Mouse (Mus musculus) large intestine, adult 2 months (tissue): ENCODE data around the gene Olfr456. TPM values are rescaled to one million over a fixed set of nuclear protein-coding genes. Genes with fewer than 3 reads are reported as not detected.
"Not testable (repeated sequence)": the region's sequence is repeated elsewhere in the genome, so short reads cannot be mapped to it uniquely, and the experiment has no call there.

Experiments
- DNase-seq: peaks from one replicate; pipeline ENCODE4 v3.0.0-alpha.2; 2012; ENCODE audit warnings: low read depth, low spot score
- WGBS: fragments of 180-500 bp; shearing (Covaris S2); methylation state at CpG from one replicate; pipeline ENCODE4 v1.1.7; 2018; 5-methylcytosine and 5-hydroxymethylcytosine counted together
- polyA plus RNA-seq: library from polyadenylated mRNA; depleted of rRNA; stranded (reverse); fragments of >200 nt; gene quantifications from 2 replicates; pipeline ENCODE4 v1.2.3, GENCODE M21; 2012; rRNA removed

Gene Olfr456
- polyA plus RNA-seq, result not detected in 2 replicates

DNA sequence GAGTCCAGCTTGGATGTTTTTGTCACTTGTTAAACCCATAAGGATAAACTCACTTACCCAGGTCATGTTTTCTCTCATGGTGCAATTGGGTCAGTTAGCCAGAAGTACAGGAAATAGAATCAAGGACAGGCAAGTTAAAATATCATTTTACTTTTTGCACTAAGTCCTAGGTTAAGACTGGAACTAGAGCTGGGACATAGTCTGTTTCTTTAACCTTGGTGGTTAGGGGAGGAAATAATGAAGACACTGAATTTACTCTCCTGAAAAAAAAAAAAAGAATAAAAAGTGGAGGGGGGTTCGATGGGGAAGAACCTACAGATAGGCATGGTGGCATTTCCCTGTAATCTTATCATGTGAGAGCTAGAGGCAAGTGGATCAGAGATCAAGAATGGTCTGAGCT is at the start of gene Olfr456:
TSS of gene Olfr456 (minus strand) at position 101 of the 400 bp plus-strand sequence.
- DNase-seq, result no peak
- WGBS, result 79% methylated on average over 1 of the region's 1 CpGs

- no peak for DNase-seq
- 49% methylated on average over 1 of the region's 1 CpGs for WGBS
These were observed 26.4 kb upstream of the Olfr456 start for GRCm38 (mm10) chr6:42513461-42513860.

- no peak for DNase-seq
These were observed 22.3 kb upstream of the Olfr456 start for GRCm38 (mm10) chr6:42509311-42509710.

- no peak for DNase-seq
- 82% methylated on average over 2 of the region's 2 CpGs for WGBS
These were observed 16.5 kb upstream of the Olfr456 start for GRCm38 (mm10) chr6:42503478-42503877.

- 66% methylated on average over 1 of the region's 1 CpGs for WGBS
These were observed 2.7 kb upstream of the Olfr456 start for GRCm38 (mm10) chr6:42489731-42490130.

GRCm38 (mm10) chr6:42484633-42485032 is 2.4 kb downstream of the Olfr456 start:
- DNase-seq, result no peak

More at GRCm38 (mm10) chr6:42489731-42490130, 2.7 kb upstream of the Olfr456 start:
- DNase-seq, result no peak

DNA sequence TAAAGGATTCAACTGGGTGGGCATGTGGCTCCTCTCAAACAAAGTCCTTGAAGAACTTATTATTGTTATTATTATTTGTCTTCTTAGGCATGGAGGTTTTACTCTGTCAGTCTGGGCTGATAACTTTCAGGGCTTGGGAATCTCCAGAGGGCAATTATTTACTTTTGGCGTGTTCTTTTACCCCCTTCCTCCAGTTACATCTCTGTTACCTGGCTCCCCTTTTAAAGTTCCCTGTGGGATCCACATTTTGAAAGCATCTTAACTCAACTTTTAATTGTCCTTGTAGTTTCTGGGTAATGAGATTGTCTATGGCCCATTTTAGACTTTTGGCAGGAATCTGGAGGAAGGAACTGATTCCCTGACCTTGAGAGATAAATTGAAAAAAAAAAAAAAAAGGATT is 10.8 kb downstream of the Olfr456 start, which contains the start of gene Olfr457:
TSS of gene Olfr457 (minus strand) at position 101 of the 400 bp plus-strand sequence.
- no peak for DNase-seq
- 51% methylated on average over 1 of the region's 1 CpGs for WGBS

DNA sequence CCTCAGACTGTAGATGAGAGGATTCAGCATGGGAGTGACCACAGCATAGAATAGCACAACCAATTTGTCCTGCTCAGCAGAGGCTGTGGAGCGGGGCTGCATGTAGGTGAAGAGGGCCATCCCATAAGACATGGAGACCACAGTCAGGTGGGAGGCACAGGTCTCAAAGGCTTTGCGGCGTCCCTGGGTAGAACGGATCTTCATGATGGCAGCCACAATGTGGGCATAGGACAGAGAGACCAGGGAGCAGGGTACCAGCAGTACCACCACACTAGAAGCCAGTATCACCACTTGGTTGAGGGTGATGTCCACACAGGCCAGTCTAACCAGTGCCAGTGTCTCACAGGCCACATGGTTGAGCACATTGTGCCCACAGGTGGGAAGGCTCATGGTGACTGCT is 15.7 kb downstream of the Olfr456 start:
- DNase-seq, result not testable (repeated sequence)

GRCm38 (mm10) chr6:42470542-42470941 is 16.5 kb downstream of the Olfr456 start:
- 87% methylated on average over 4 of the region's 4 CpGs for WGBS
- no peak for DNase-seq

More for the DNA sequence above, 15.7 kb downstream of the Olfr456 start:
- 93% methylated on average over 4 of the region's 4 CpGs for WGBS

GRCm38 (mm10) chr6:42465096-42465495 is 21.9 kb downstream of the Olfr456 start, which contains the start of gene Olfr458:
Gene Olfr458 (minus strand): TSS chr6:42465196.
- DNase-seq, result no peak
- WGBS, result 63% methylated on average over 1 of the region's 1 CpGs

- no peak for DNase-seq
- WGBS, result 68% methylated on average over 2 of the region's 2 CpGs
These were observed 39.6 kb downstream of the Olfr456 start for GRCm38 (mm10) chr6:42447381-42447780.

DNA sequence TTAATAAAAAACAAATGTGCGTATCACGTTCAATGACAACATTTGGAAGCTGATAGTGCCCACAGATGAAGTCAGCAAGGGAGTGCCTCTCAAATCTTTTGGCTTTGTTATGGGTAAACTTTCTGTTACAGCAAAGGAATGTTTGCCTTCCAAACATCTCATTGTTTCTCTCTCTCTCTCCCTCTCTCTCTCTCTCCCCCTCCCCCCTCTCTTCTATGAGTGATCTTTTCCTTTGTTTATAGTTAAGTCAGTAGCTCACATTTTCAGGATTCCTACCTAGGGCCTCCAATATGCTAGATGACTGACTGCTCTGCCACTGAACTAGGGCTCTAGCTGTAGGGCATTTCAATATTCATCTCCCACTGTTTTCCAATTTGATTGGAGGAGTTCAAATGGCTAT is 42.5 kb downstream of the Olfr456 start:
- WGBS, result 69% methylated on average over 2 of the region's 2 CpGs
- no peak for DNase-seq

- WGBS, result 62% methylated on average over 2 of the region's 2 CpGs
- DNase-seq, result no peak
These were observed 45.6 kb downstream of the Olfr456 start for GRCm38 (mm10) chr6:42441395-42441794.

Other genes with a start within 250 kb of the Olfr456 start
- gene Gstk1, start 241.3 kb downstream of the Olfr456 start, polyA plus RNA-seq, result 20.4 and 36.1 TPM in 2 replicates
- 20.6 and 34.9 TPM in 2 replicates for gene Tmem139, start 225.2 kb downstream of the Olfr456 start, polyA plus RNA-seq
- 26.2 and 47.8 TPM in 2 replicates for gene Casp2, start 222.2 kb downstream of the Olfr456 start, polyA plus RNA-seq
- gene Clcn1, start 200.5 kb downstream of the Olfr456 start, polyA plus RNA-seq, result 0.31 and 0.51 TPM in 2 replicates
- gene Fam131b, start 162.6 kb downstream of the Olfr456 start, polyA plus RNA-seq, result 0.18 and 0.27 TPM in 2 replicates
- gene Zyx, start 137.6 kb downstream of the Olfr456 start, polyA plus RNA-seq, result 109 and 128 TPM in 2 replicates
- 26.0 and 55.4 TPM in 2 replicates for gene Epha1, start 113.9 kb downstream of the Olfr456 start, polyA plus RNA-seq
- gene Tas2r143, start 87.0 kb downstream of the Olfr456 start, polyA plus RNA-seq, result 0.10 TPM in 1 of 2 replicates, not detected in the other
- gene Tas2r135, start 81.8 kb downstream of the Olfr456 start, polyA plus RNA-seq, result not detected in 2 replicates
- gene Tas2r126, start 52.7 kb downstream of the Olfr456 start, polyA plus RNA-seq, result not detected in 2 replicates
- not detected in 2 replicates for gene Olfr458, start 22.0 kb downstream of the Olfr456 start, polyA plus RNA-seq
- not detected in 2 replicates for gene Olfr457, start 10.9 kb downstream of the Olfr456 start, polyA plus RNA-seq
- not detected in 2 replicates for gene Olfr455, start 60.4 kb upstream of the Olfr456 start, polyA plus RNA-seq
- gene Tcaf3, start 110.5 kb upstream of the Olfr456 start, polyA plus RNA-seq, result not detected in 2 replicates
- gene Tcaf2, start 158.0 kb upstream of the Olfr456 start, polyA plus RNA-seq, result 1.2 and 2.8 TPM in 2 replicates
- gene Tcaf1, start 222.9 kb upstream of the Olfr456 start, polyA plus RNA-seq, result 5.1 and 7.0 TPM in 2 replicates